Mouse (Mus musculus) liver, embryonic 12.5 days (tissue): Measurements from ENCODE around the gene Scn8a. TPM values are rescaled to one million over a fixed set of nuclear protein-coding genes. Genes with fewer than 3 reads are reported as not detected.

Experiments used
- ATAC-seq: fragments of 200-750 bp; cut with Nextera tagmentation; 2 replicates; pipeline ENCODE4 v1.8.0; 2017; ENCODE audit warnings: moderate number of reproducible peaks, mild to moderate bottlenecking, moderate library complexity
- H3K27ac ChIP-seq: fragments of 300-500 bp; sonication (generic); 2 replicates; pipeline ENCODE4 v1.5.1; 2016; ENCODE audit warnings: mild to moderate bottlenecking
- H3K27me3 ChIP-seq: fragments of 300-500 bp; sonication (generic); replicated peaks from 2 replicates; pipeline ENCODE4 v1.6.1; 2016; ENCODE audit warnings: mild to moderate bottlenecking, moderate library complexity
- H3K36me3 ChIP-seq: fragments of 300-500 bp; sonication (generic); 2 replicates; pipeline ENCODE4 v1.6.1; 2016; ENCODE audit warnings: mild to moderate bottlenecking, moderate library complexity
- H3K4me1 ChIP-seq: fragments of 300-500 bp; sonication (generic); 2 replicates; pipeline ENCODE4 v1.6.1; 2016
- H3K4me2 ChIP-seq: fragments of 300-500 bp; sonication (generic); 2 replicates; pipeline ENCODE4 v1.6.1; 2016; ENCODE audit warnings: mild to moderate bottlenecking, moderate library complexity
- H3K4me3 ChIP-seq: fragments of 300-500 bp; sonication (generic); 2 replicates; pipeline ENCODE4 v1.5.1; 2016; ENCODE audit warnings: mild to moderate bottlenecking, moderate library complexity
- H3K9ac ChIP-seq: fragments of 300-500 bp; sonication (generic); 2 replicates; pipeline ENCODE4 v1.6.1; 2016; ENCODE audit warnings: mild to moderate bottlenecking, moderate library complexity
- H3K9me3 ChIP-seq: fragments of 300-500 bp; sonication (generic); replicated peaks from 2 replicates; pipeline ENCODE4 v1.6.1; 2016; ENCODE audit warnings: mild to moderate bottlenecking, moderate library complexity
- WGBS: fragments of 180-500 bp; shearing (Covaris S2); methylation state at CpG from one replicate; pipeline ENCODE4 v1.1.7; 2016; ENCODE audit not compliant: insufficient replicate concordance; 5-methylcytosine and 5-hydroxymethylcytosine counted together
- polyA plus RNA-seq: library from polyadenylated mRNA; unstranded; fragments of >200 nt; fragmentation: Nextera tagmentation; extraction: Ambion mirVana; gene quantifications from 2 replicates; pipeline ENCODE4 v1.2.1, GENCODE M21; 2016

The Scn8a gene
- polyA plus RNA-seq, 1 experiment from 2014 or later, result 0.88 TPM

DNA sequence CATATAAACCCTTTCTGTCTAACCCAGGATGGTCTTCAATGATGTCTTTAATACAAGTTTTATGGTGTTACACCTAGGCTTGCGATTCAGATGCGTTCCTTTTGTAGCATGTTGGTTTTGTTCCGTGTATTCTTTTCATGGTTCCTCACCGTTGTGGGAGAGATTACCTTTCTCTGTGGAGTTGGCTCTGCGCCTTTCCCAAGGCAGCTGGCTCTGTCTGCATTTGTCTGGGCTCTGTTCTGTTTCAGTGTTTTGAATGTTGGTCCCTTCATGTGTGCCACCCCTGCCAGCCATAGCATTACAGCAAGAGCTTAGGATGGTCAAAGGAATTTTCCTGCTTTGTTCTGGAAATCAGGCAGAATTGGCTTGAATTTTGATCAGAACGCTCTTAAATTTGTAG is 14.8 kb downstream of the Scn8a start:
- no peak overlapping the region for H3K4me3 ChIP-seq
- H3K27me3 ChIP-seq, result 0 out of 2 replicates have a peak, but pooled peaks cover 15% of the 10 kb centered on the region
- no peaks in the 10 kb centered on the region for H3K9me3 ChIP-seq
- WGBS, result 77% methylated on average over 6 of the region's 6 CpGs
- ATAC-seq, result no peak
- no peaks in the 10 kb centered on the region for H3K36me3 ChIP-seq
- no peak overlapping the region for H3K27ac ChIP-seq
- no peaks in the 10 kb centered on the region for H3K4me1 ChIP-seq
- H3K4me2 ChIP-seq, result no peak overlapping the region
- H3K9ac ChIP-seq, result no peak overlapping the region

DNA sequence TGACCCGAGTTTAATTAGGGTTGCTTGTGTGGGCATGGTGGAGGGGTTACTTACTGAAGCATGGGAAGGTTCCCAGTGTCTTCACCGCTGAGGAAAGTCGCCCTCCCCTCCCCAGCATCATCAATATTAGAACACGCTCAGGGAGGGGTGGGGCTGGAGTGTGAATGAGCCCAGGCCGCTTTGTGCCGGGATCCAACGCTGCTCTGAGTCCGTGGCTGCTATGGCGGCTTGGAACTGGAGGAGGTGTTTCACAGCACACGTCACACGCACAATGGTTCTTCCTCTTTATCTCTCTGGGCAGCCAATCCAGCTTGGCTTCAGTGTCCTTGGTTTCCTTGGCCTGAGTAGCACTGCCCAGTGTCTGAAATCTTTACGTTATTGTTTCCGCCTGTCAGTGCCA is 22.3 kb downstream of the Scn8a start:
- H3K4me3 ChIP-seq, result no peak overlapping the region
- WGBS, result 52% methylated on average over 13 of the region's 13 CpGs
- H3K4me1 ChIP-seq, result no peaks in the 10 kb centered on the region
- H3K9me3 ChIP-seq, result no peaks in the 10 kb centered on the region
- H3K4me2 ChIP-seq, result no peak overlapping the region
- no peak for ATAC-seq
- no peak overlapping the region for H3K27ac ChIP-seq
- no peaks in the 10 kb centered on the region for H3K36me3 ChIP-seq
- H3K9ac ChIP-seq, result no peak overlapping the region
- no peaks in the 10 kb centered on the region for H3K27me3 ChIP-seq

DNA sequence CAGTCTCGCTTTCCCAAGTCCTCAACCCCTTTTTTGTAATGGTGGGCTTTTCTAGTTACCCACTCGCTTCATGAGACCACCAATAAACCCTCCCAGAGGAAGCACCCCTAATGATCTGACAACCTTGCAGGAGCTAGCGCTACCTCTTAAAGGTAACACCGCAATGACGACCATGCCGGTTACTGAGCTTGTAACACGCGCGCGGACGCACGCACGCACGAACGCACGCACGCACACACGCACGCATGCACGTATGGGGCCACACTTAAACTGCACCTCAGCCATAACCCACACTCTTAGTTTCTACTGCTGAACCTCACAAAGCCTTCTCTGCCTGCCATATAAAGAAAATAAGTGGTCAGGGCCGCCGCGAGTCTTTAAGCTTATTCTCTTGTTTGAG is 26.8 kb downstream of the Scn8a start:
- Histone ChIP-seq H3K4me3 (no peak overlapping the region), H3K4me1 (no peaks in the 10 kb centered on the region), H3K27ac (no peak overlapping the region), H3K4me2 (no peak overlapping the region), H3K27me3 (no peaks in the 10 kb centered on the region), H3K36me3 (no peaks in the 10 kb centered on the region), H3K9ac (no peak overlapping the region), H3K9me3 (no peaks in the 10 kb centered on the region)
- WGBS, result 95% methylated on average over 23 of the region's 23 CpGs
- ATAC-seq, result no peak

DNA sequence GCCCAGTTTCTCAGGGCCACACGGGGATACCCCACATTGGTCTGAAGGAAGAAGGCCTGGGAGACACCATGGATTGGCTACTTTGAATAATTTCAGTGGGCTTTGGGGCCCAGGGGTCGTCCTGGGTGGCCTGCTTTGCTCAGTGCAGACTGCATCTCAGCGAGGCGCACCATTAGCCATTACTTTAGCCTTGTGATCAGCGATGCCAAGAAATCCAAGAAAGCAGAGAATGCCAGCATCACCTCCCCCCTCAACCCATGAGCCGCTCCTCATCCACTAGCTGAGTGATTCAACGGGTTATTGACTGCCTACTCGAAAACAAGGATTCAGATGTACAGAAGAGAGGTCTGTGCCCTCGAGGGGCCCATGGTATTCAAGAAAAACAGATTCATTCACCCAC is 34.2 kb downstream of the Scn8a start:
- Histone ChIP-seq H3K36me3 (no peaks in the 10 kb centered on the region), H3K9ac (no peak overlapping the region), H3K9me3 (no peaks in the 10 kb centered on the region), H3K4me2 (no peak overlapping the region), H3K4me1 (no peaks in the 10 kb centered on the region), H3K27me3 (peaks cover 8% of the 10 kb centered on the region; the same call in 1 of the 2 replicates), H3K27ac (no peak overlapping the region), H3K4me3 (no peak overlapping the region)
- ATAC-seq, result no peak
- 69% methylated on average over 9 of the region's 9 CpGs for WGBS

DNA sequence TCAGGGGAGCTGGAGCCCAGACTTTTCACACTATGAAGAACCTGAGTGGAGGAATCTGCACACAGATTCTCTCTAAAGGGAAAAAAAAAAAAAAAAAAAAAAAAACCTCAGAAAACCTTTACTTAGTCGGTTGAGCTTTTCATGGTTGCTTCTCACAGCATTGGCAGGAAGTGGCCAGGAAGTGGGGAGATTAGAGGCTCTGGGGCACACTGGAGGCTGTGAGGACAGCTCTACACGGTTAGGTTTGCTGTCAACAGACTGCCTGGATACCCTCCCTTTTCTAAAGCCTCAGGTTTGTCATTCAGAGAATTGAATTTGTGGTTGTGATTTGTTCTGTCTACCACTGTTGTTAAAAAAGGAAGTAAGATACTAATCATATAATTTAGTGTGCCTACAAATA is 35.3 kb downstream of the Scn8a start:
- Histone ChIP-seq H3K36me3 (no peaks in the 10 kb centered on the region), H3K4me3 (no peak overlapping the region), H3K27ac (no peak overlapping the region), H3K4me2 (no peak overlapping the region), H3K9me3 (no peaks in the 10 kb centered on the region), H3K4me1 (no peaks in the 10 kb centered on the region), H3K27me3 (peaks cover 15% of the 10 kb centered on the region), H3K9ac (no peak overlapping the region)
- no peak for ATAC-seq
- WGBS, result 6% methylated on average over 2 of the region's 2 CpGs

DNA sequence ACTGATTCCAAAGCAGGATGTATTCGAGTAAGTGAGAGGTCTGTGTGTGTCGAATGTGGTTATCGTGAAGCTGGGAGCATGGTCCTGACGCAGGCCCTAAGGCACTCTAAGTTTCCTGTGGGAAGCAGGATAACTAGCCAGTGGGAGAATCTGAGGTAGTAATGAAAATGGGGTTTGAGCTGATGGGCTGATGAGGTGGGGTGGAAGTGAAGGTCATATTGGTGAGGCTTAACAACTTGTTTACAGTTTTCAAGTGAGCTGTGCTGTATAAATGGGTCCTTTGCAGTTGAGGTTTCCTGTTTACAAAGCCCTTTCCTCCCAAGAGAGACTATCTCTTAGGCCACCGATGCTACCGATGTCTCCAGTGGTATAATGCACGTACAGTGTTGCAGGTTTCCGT is 36.1 kb downstream of the Scn8a start:
- no peak overlapping the region for H3K4me3 ChIP-seq
- no peak overlapping the region for H3K4me2 ChIP-seq
- H3K27me3 ChIP-seq, result peaks cover 17% of the 10 kb centered on the region
- WGBS, result 25% methylated on average over 8 of the region's 8 CpGs
- H3K9me3 ChIP-seq, result no peaks in the 10 kb centered on the region
- no peak for ATAC-seq
- no peak overlapping the region for H3K9ac ChIP-seq
- H3K36me3 ChIP-seq, result no peaks in the 10 kb centered on the region
- no peak overlapping the region for H3K27ac ChIP-seq
- no peaks in the 10 kb centered on the region for H3K4me1 ChIP-seq

DNA sequence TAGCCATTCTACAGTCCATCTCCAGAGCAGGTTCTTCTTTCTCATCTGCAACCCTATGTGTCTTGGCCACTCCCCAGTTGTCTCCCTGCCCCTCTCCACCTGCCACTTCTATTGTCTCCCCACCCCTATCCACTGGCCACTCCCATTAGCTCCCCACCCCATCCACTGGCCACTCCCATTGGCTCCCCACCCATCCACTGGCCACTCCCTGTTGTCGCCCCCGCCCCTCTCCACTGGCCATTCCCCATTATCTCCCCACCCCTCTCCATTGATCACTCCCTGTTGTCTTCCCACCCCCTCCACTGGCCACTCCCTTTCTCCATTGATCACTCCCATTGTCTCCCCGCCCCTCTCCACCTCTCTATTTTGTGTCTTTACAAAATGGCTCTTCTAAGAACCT is 39.2 kb downstream of the Scn8a start:
- ATAC-seq, result no peak
- Histone ChIP-seq H3K9me3 (no peaks in the 10 kb centered on the region), H3K4me1 (no peaks in the 10 kb centered on the region), H3K27ac (no peak overlapping the region), H3K4me3 (no peak overlapping the region), H3K9ac (no peak overlapping the region), H3K36me3 (no peaks in the 10 kb centered on the region), H3K4me2 (no peak overlapping the region), H3K27me3 (peaks cover 25% of the 10 kb centered on the region)
- 39% methylated on average over 3 of the region's 3 CpGs for WGBS

DNA sequence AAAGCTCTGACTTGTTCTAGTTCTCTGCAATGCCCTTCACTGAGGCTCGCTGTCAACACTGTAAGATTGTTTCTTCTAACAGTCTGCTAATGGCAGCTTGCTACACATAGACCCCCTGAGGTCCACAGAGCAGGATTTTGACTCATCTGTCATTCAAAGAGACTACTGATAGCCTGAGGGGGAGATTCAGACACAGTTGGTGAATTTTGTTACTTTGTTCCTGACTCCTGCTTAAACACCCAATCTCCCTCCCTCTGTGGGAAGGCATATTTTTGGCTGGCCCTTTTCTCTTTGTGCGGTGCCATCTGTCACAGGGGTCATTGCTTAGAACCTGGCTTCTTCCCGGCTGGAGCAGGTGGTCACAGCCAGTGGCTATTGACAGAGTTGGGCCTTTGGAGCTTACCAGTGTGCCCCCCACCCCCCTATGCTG is 40.1 kb downstream of the Scn8a start:
- Histone ChIP-seq H3K27me3 (peaks cover 25% of the 10 kb centered on the region), H3K9ac (no peak overlapping the region), H3K27ac (no peak overlapping the region), H3K9me3 (no peaks in the 10 kb centered on the region), H3K36me3 (no peaks in the 10 kb centered on the region), H3K4me1 (no peaks in the 10 kb centered on the region; the same call in 1 of the 2 replicates), H3K4me2 (no peak overlapping the region), H3K4me3 (no peak overlapping the region)
- WGBS, result 55% methylated on average over 3 of the region's 3 CpGs
- ATAC-seq, result no peak

DNA sequence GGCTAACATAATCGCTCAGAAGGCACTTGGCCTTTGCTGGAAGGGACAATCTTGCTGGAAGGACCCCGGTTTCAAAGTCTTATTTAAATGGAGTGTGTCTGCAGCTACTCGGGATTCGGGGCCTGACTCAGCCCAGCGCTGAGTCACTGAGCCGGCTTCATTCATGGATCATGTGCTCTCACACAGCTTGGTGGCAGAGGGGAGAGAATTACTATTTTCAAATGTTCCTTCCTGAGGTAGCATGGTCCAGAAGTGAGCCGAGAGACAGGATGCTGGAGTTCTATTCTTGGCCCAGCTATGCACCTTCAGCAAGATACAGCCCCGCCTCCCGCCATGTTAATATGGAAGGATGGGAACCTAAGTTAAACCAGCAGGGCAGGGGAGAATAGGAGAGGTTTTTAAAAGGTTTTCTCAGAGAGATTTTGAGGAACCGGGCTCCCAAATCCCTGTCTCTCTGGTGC is 40.8 kb downstream of the Scn8a start:
- Histone ChIP-seq H3K36me3 (no peaks in the 10 kb centered on the region), H3K9me3 (no peaks in the 10 kb centered on the region), H3K27ac (no peak overlapping the region), H3K9ac (no peak overlapping the region), H3K4me1 (no peaks in the 10 kb centered on the region; the same call in 1 of the 2 replicates), H3K4me3 (no peak overlapping the region), H3K4me2 (no peak overlapping the region), H3K27me3 (peaks cover 25% of the 10 kb centered on the region)
- 57% methylated on average over 10 of the region's 10 CpGs for WGBS
- no peak for ATAC-seq

DNA sequence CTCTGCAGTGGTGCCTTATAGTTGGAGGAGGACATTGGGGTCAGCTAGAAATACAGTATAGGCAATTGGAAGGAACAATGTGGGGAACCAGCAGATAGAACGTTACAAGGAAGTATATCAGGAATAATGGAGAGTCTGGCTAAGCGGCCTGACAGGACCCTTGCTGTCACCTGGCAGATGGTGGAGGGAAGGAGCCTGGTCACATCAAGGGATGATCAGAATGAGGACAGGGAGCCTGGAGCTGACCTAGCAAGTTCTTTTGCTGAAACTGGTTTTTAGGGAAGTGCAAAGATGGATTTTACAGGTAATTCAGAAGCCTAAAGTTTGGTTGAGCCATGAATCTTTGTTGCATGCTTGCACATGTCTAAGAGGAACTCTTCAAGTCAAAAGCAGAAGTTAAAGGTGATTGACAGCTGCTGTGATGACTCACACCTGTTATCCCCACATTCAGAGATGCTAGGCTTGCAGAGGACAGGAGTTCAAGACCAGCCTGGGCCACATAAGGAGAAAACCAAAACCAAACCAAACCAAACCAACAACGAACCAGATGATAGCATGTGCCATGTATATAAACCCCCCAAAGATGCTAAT is 43.1 kb downstream of the Scn8a start:
- Histone ChIP-seq H3K4me1 (no peaks in the 10 kb centered on the region; the same call in 1 of the 2 replicates), H3K27ac (no peak overlapping the region)

DNA sequence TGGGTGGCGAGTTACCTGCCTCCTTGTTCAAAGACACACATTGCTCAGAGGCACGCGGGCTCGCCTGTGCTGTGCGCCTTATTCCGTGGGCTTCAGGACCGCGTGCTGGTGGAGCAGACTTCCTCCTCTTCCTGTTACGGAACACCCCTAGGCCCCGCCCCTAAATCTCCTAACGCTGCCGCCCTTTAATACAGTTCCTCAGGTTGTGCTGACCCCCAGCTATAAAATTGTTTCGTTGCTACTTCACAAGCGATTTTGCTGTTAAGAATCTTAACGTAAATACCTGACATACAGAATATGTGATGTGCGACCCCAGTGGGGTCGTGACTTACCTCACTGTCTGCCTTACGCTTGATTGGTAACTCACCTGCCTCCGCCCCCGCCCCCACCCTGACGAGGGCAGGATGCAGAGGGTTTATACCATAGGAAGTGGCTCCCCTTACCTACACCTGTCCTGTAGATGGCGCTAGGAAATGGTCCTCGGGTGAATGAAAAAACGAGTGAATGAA is 45.1 kb downstream of the Scn8a start:
- H3K9ac ChIP-seq, result no peak overlapping the region
- peaks cover 8% of the 10 kb centered on the region for H3K9me3 ChIP-seq
- H3K36me3 ChIP-seq, result no peaks in the 10 kb centered on the region
- H3K4me1 ChIP-seq, result no peaks in the 10 kb centered on the region; the same call in 1 of the 2 replicates
- H3K27ac ChIP-seq, result no peak overlapping the region
- H3K4me3 ChIP-seq, result peak overlapping the region; percentile 15; the same call in 1 of the 2 replicates
- peaks cover 25% of the 10 kb centered on the region for H3K27me3 ChIP-seq
- WGBS, result 3% methylated on average over 24 of the region's 24 CpGs
- peak overlapping the region; percentile 48 for H3K4me2 ChIP-seq
- ATAC-seq, result no peak

More for the DNA sequence above, 43.1 kb downstream of the Scn8a start:
- no peak for ATAC-seq
- Histone ChIP-seq H3K36me3 (no peaks in the 10 kb centered on the region), H3K9me3 (peaks cover 8% of the 10 kb centered on the region), H3K4me2 (no peak overlapping the region), H3K9ac (no peak overlapping the region), H3K27me3 (peaks cover 25% of the 10 kb centered on the region), H3K4me3 (no peak overlapping the region)
- 67% methylated on average over 3 of the region's 3 CpGs for whole genome bisulfite sequencing

DNA sequence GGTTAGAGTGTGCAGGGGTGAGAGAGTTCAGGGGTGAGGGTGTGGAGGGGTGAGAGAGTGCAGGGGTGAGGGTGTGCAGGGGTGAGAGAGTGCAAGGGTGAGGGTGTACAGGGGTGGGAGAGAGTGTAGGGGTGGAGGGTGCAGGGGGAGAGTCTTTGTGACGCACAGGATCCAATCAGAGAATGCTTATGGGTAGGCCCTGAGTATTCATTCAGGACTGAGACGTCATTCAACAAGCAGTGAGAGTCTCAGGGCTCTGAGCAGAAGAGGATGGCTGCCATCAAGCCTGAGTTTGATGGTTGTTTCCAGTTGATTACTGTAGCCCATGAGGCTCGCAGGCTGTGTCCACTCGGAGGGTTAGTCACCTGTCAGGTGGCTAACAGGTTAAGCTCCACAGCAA is 48.4 kb downstream of the Scn8a start:
- ATAC-seq, result no peak
- Histone ChIP-seq H3K4me1 (no peaks in the 10 kb centered on the region; the same call in 1 of the 2 replicates), H3K9me3 (peaks cover 8% of the 10 kb centered on the region), H3K4me2 (no peak overlapping the region), H3K27me3 (peaks cover 37% of the 10 kb centered on the region), H3K27ac (no peak overlapping the region), H3K36me3 (no peaks in the 10 kb centered on the region), H3K4me3 (no peak overlapping the region), H3K9ac (no peak overlapping the region)
- 28% methylated on average over 4 of the region's 4 CpGs for WGBS

DNA sequence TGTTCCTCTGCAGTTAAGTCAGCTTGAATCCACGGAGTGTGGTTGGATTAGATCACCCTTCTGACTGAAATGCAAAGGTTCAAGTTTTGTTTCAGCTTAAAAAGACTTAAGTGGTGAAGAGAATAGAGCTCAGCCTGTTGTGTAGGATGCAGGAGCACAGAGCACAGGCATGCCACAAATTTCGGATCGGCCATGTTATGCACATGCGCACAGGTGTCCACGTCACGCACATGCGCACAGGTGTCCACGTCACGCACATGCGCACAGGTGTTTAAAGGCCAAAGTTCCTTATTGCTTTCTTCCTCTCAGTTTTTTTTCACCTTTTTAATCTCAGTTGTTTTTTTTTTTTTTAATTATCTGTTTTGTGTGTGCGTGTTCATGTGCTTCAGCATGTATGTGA is 52.6 kb downstream of the Scn8a start:
- no peaks in the 10 kb centered on the region for H3K36me3 ChIP-seq
- no peak overlapping the region for H3K4me3 ChIP-seq
- peaks cover 33% of the 10 kb centered on the region for H3K27me3 ChIP-seq
- no peak overlapping the region for H3K27ac ChIP-seq
- H3K4me2 ChIP-seq, result no peak overlapping the region
- peaks cover 5% of the 10 kb centered on the region for H3K9me3 ChIP-seq
- no peak overlapping the region for H3K9ac ChIP-seq
- WGBS, result 79% methylated on average over 11 of the region's 11 CpGs
- no peak for ATAC-seq
- H3K4me1 ChIP-seq, result no peaks in the 10 kb centered on the region
